Mouse (Mus musculus) olfactory bulb, adult 2 months (tissue): ENCODE measurements around the gene Pik3r5.

Experiments used
- CTCF ChIP-seq: fragments of 200-500 bp; IDR thresholded peaks from 2 replicates; pipeline ENCODE4 v1.5.1; 2012; ENCODE audit warnings: low read depth, mild to moderate bottlenecking, low read length, moderate library complexity; ENCODE audit not compliant: insufficient read depth
- POLR2A ChIP-seq: fragments of 200-500 bp; IDR thresholded peaks from 2 replicates; pipeline ENCODE4 v1.6.1; 2012; ENCODE audit warnings: mild to moderate bottlenecking, low read depth, low read length, moderate library complexity; ENCODE audit not compliant: insufficient read depth

DNA sequence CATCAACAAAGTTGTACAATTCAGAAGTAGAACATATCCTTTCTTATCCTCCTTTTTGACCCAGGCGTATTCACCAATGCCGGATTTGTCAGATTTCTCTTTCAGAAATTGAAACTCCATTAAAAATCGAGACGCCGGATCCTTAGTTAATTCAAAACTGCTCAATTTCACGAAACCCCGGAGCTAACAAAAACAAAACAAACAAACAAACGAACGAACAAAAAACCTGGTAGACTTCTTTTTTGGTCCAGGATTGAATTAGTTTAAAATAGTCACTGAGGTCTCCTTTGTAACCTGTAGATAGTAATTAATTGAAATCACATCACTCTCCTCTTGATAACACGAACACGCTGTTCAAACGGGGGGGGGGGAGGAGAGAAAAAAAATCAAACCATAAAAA is 47.8 kb upstream of the Pik3r5 start:
- TF ChIP-seq CTCF = no peak
- TF ChIP-seq POLR2A = no peak
